Mouse (Mus musculus): ENCODE results near the gene Syt12.

DNA sequence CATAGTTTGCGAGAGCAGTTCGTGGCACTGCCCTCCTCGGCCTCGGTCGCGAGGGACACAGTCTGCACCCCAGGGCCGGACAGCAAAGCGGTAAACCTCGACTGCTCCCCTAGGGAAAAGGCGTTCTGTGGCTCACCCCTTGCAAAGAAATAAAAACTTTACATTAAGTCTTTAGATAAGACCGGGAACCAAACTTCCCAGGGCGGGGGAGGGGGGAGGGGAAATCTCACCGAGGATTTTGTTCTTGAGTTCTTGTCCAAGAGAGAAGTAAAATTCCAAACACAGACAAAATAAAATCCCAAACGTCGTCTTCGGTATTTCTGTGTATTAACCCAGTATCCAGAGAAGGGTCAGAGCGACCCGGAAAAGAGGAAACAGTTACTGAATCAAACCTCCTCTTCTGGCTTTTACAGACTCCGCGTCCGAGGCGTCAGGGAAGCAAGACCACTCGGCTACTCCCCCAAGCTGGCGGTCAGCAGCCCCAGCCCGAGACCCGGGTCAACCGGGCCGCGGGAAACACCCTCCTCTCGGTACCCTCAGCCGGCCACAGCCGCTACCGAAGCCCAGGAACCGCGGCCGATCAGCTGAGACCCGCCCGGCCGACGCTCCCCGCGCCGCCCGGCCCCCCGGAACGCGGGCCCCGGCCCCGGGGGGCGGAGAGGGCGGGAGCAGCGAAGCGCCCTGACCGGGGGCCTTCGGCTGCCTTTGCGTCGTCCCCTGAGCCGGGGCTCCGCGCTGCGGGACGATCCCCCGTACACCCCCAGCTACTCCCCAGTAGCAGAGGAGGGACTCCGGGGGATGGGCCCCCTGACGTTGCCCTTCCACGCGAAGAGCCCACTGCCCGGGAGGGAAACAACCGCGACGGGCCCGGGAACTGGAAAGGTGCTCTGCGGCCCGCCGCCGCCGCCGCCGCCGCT lies 80.9 kb downstream of the Syt12 start:
- no peak for TF ChIP-seq CTCF (IDR thresholded peaks at IDR 0.05; ENCODE audit: insufficient read depth, low read length)
- TF ChIP-seq POLR2A (IDR thresholded peaks at IDR 0.05; ENCODE audit: borderline replicate concordance, extremely low read depth, low read depth, low read length): no peak
